Mouse (Mus musculus): ENCODE measurements around the gene Ptpre. TPM values are rescaled to one million over a fixed set of nuclear protein-coding genes. Genes with fewer than 3 reads are reported as not detected.

The Ptpre gene
- polyA plus RNA-seq, 1 experiment from 2014 or later: 2.5 TPM

GRCm38 (mm10) chr7:135509272-135509671, 28.0 kb upstream of the Ptpre start:
- no peak overlapping the region for H3K4me2 ChIP-seq (ENCODE audit: low read depth, low read length)
- no peak overlapping the region for H3K9ac ChIP-seq (ENCODE audit: low read length)
- H3K4me1 ChIP-seq (replicated peaks; ENCODE audit: control insufficient read depth, insufficient read depth, low read length): no peaks in the 10 kb centered on the region
- H3K27me3 ChIP-seq (ENCODE audit: control insufficient read depth, insufficient read depth, low read depth, low read length): no peaks in the 10 kb centered on the region
- H3K4me3 ChIP-seq (ENCODE audit: low read length): no peak overlapping the region
- no peak for ATAC-seq (ENCODE audit: low read depth)
- H3K9me3 ChIP-seq (ENCODE audit: control insufficient read depth, low read length): no peaks in the 10 kb centered on the region
- no peaks in the 10 kb centered on the region for H3K36me3 ChIP-seq (ENCODE audit: control insufficient read depth, insufficient read depth, low read length)
- 79% methylated on average over 3 of the region's 3 CpGs for WGBS
- H3K27ac ChIP-seq (ENCODE audit: low read length): no peak overlapping the region

- ATAC-seq (ENCODE audit: low read depth): no peak
- H3K9me3 ChIP-seq (ENCODE audit: control insufficient read depth, low read length): no peaks in the 10 kb centered on the region
- no peaks in the 10 kb centered on the region for H3K4me1 ChIP-seq (replicated peaks; ENCODE audit: control insufficient read depth, insufficient read depth, low read length)
- H3K27ac ChIP-seq (ENCODE audit: low read length): no peak overlapping the region
- no peaks in the 10 kb centered on the region for H3K27me3 ChIP-seq (ENCODE audit: control insufficient read depth, insufficient read depth, low read depth, low read length)
- no peak overlapping the region for H3K4me2 ChIP-seq (ENCODE audit: low read depth, low read length)
- WGBS: 77% methylated on average over 5 of the region's 5 CpGs
- no peak overlapping the region for H3K9ac ChIP-seq (ENCODE audit: low read length)
- no peak overlapping the region for H3K4me3 ChIP-seq (ENCODE audit: low read length)
- H3K36me3 ChIP-seq (ENCODE audit: control insufficient read depth, insufficient read depth, low read length): no peaks in the 10 kb centered on the region
Observed at GRCm38 (mm10) chr7:135510431-135510830, 26.9 kb upstream of the Ptpre start.

- no peaks in the 10 kb centered on the region for H3K27me3 ChIP-seq (ENCODE audit: control insufficient read depth, insufficient read depth, low read depth, low read length)
- H3K9ac ChIP-seq (ENCODE audit: low read length): no peak overlapping the region
- H3K4me1 ChIP-seq (replicated peaks; ENCODE audit: control insufficient read depth, insufficient read depth, low read length): no peaks in the 10 kb centered on the region
- H3K9me3 ChIP-seq (ENCODE audit: control insufficient read depth, low read length): no peaks in the 10 kb centered on the region
- H3K36me3 ChIP-seq (ENCODE audit: control insufficient read depth, insufficient read depth, low read length): no peaks in the 10 kb centered on the region
- no peak overlapping the region for H3K4me2 ChIP-seq (ENCODE audit: low read depth, low read length)
- H3K27ac ChIP-seq (ENCODE audit: low read length): no peak overlapping the region
- no peak for ATAC-seq (ENCODE audit: low read depth)
- WGBS: 74% methylated on average over 3 of the region's 3 CpGs
- no peak overlapping the region for H3K4me3 ChIP-seq (ENCODE audit: low read length)
Observed at GRCm38 (mm10) chr7:135511723-135512122, 25.6 kb upstream of the Ptpre start.

GRCm38 (mm10) chr7:135517191-135517590, 20.1 kb upstream of the Ptpre start:
- Histone ChIP-seq H3K36me3 (ENCODE audit: control insufficient read depth, insufficient read depth, low read length) (no peaks in the 10 kb centered on the region), H3K27me3 (ENCODE audit: control insufficient read depth, insufficient read depth, low read depth, low read length) (no peaks in the 10 kb centered on the region), H3K4me3 (ENCODE audit: low read length) (no peak overlapping the region), H3K9ac (ENCODE audit: low read length) (no peak overlapping the region), H3K9me3 (ENCODE audit: control insufficient read depth, low read length) (no peaks in the 10 kb centered on the region), H3K27ac (ENCODE audit: low read length) (no peak overlapping the region), H3K4me1 (replicated peaks; ENCODE audit: control insufficient read depth, insufficient read depth, low read length) (no peaks in the 10 kb centered on the region), H3K4me2 (ENCODE audit: low read depth, low read length) (no peak overlapping the region)
- no peak for ATAC-seq (ENCODE audit: low read depth)
- 37% methylated on average over 4 of the region's 4 CpGs for WGBS

- no peak overlapping the region for H3K4me3 ChIP-seq (ENCODE audit: low read length)
- H3K36me3 ChIP-seq (ENCODE audit: control insufficient read depth, insufficient read depth, low read length): no peaks in the 10 kb centered on the region
- peaks cover 5% of the 10 kb centered on the region for H3K4me1 ChIP-seq (replicated peaks; ENCODE audit: control insufficient read depth, insufficient read depth, low read length)
- no peak overlapping the region for H3K27ac ChIP-seq (ENCODE audit: low read length)
- no peaks in the 10 kb centered on the region for H3K27me3 ChIP-seq (ENCODE audit: control insufficient read depth, insufficient read depth, low read depth, low read length)
- WGBS: 65% methylated on average over 5 of the region's 5 CpGs
- no peak for ATAC-seq (ENCODE audit: low read depth)
- no peak overlapping the region for H3K9ac ChIP-seq (ENCODE audit: low read length)
- no peak overlapping the region for H3K4me2 ChIP-seq (ENCODE audit: low read depth, low read length)
- H3K9me3 ChIP-seq (ENCODE audit: control insufficient read depth, low read length): no peaks in the 10 kb centered on the region
Observed at GRCm38 (mm10) chr7:135520241-135520640, 17.0 kb upstream of the Ptpre start.

- Histone ChIP-seq H3K4me3 (ENCODE audit: low read length) (no peak overlapping the region), H3K9me3 (ENCODE audit: control insufficient read depth, low read length) (no peaks in the 10 kb centered on the region), H3K9ac (ENCODE audit: low read length) (no peak overlapping the region), H3K4me2 (ENCODE audit: low read depth, low read length) (no peak overlapping the region), H3K27ac (ENCODE audit: low read length) (no peak overlapping the region), H3K36me3 (ENCODE audit: control insufficient read depth, insufficient read depth, low read length) (no peaks in the 10 kb centered on the region), H3K4me1 (replicated peaks; ENCODE audit: control insufficient read depth, insufficient read depth, low read length) (peaks cover 5% of the 10 kb centered on the region), H3K27me3 (ENCODE audit: control insufficient read depth, insufficient read depth, low read depth, low read length) (no peaks in the 10 kb centered on the region)
- no peak for ATAC-seq (ENCODE audit: low read depth)
- 61% methylated on average over 15 of the region's 15 CpGs for whole genome bisulfite sequencing
Observed at GRCm38 (mm10) chr7:135521755-135522512, 15.3 kb upstream of the Ptpre start.

GRCm38 (mm10) chr7:135523981-135524380, 13.3 kb upstream of the Ptpre start:
- no peak overlapping the region for H3K4me2 ChIP-seq (ENCODE audit: low read depth, low read length)

GRCm38 (mm10) chr7:135524424-135524967, 12.8 kb upstream of the Ptpre start:
- Histone ChIP-seq H3K27ac (ENCODE audit: low read length) (no peak overlapping the region), H3K9ac (ENCODE audit: low read length) (no peak overlapping the region), H3K4me3 (ENCODE audit: low read length) (no peak overlapping the region), H3K4me2 (ENCODE audit: low read depth, low read length) (no peak overlapping the region), H3K27me3 (ENCODE audit: control insufficient read depth, insufficient read depth, low read depth, low read length) (no peaks in the 10 kb centered on the region), H3K4me1 (replicated peaks; ENCODE audit: control insufficient read depth, insufficient read depth, low read length) (peaks cover 5% of the 10 kb centered on the region), H3K36me3 (ENCODE audit: control insufficient read depth, insufficient read depth, low read length) (no peaks in the 10 kb centered on the region), H3K9me3 (ENCODE audit: control insufficient read depth, low read length) (no peaks in the 10 kb centered on the region)
- WGBS: 76% methylated on average over 6 of the region's 6 CpGs
- ATAC-seq (ENCODE audit: low read depth): no peak

More at GRCm38 (mm10) chr7:135523981-135524380, 13.3 kb upstream of the Ptpre start:
- Histone ChIP-seq H3K4me1 (replicated peaks; ENCODE audit: control insufficient read depth, insufficient read depth, low read length) (peaks cover 5% of the 10 kb centered on the region), H3K27me3 (ENCODE audit: control insufficient read depth, insufficient read depth, low read depth, low read length) (no peaks in the 10 kb centered on the region), H3K36me3 (ENCODE audit: control insufficient read depth, insufficient read depth, low read length) (no peaks in the 10 kb centered on the region), H3K9me3 (ENCODE audit: control insufficient read depth, low read length) (no peaks in the 10 kb centered on the region), H3K9ac (ENCODE audit: low read length) (no peak overlapping the region), H3K4me3 (ENCODE audit: low read length) (no peak overlapping the region), H3K27ac (ENCODE audit: low read length) (no peak overlapping the region)
- ATAC-seq (ENCODE audit: low read depth): no peak
- 13% methylated on average over 4 of the region's 4 CpGs for WGBS

- Histone ChIP-seq H3K9ac (ENCODE audit: low read length) (no peak overlapping the region), H3K36me3 (ENCODE audit: control insufficient read depth, insufficient read depth, low read length) (no peaks in the 10 kb centered on the region), H3K27me3 (ENCODE audit: control insufficient read depth, insufficient read depth, low read depth, low read length) (no peaks in the 10 kb centered on the region), H3K27ac (ENCODE audit: low read length) (no peak overlapping the region), H3K4me2 (ENCODE audit: low read depth, low read length) (no peak overlapping the region), H3K4me1 (replicated peaks; ENCODE audit: control insufficient read depth, insufficient read depth, low read length) (peaks cover 5% of the 10 kb centered on the region), H3K4me3 (ENCODE audit: low read length) (no peak overlapping the region), H3K9me3 (ENCODE audit: control insufficient read depth, low read length) (no peaks in the 10 kb centered on the region)
- WGBS: 76% methylated on average over 3 of the region's 3 CpGs
- no peak for ATAC-seq (ENCODE audit: low read depth)
Observed at GRCm38 (mm10) chr7:135526574-135527152, 10.6 kb upstream of the Ptpre start.
